Mouse (Mus musculus) thymus, adult 18-20 months (tissue): ENCODE results near the gene Sppl2b.
"Not testable (repeated sequence)": the region's sequence is repeated elsewhere in the genome, so short reads cannot be mapped to it uniquely, and the experiment has no call there.

Source experiments
- DNase-seq, 2 experiments: peaks; one replicate each; pipeline ENCODE4 v3.0.0; 2022; ENCODE audit warnings: mixed read lengths in 2 of 2

Gene Sppl2b

GRCm38 (mm10) chr10:80824827-80825226 is 30.2 kb upstream of the Sppl2b start:
- no peak for DNase-seq

- peak; percentile 99 to 100 for DNase-seq
Measured at GRCm38 (mm10) chr10:80826151-80827062, 28.7 kb upstream of the Sppl2b start, which contains the start of gene Oaz1. Oaz1 (plus strand) TSS chr10:80826656.

- DNase-seq = no peak
Measured at GRCm38 (mm10) chr10:80827063-80827869, 27.8 kb upstream of the Sppl2b start.

- DNase-seq = no peak
Measured at GRCm38 (mm10) chr10:80827870-80828420, 27.1 kb upstream of the Sppl2b start.

GRCm38 (mm10) chr10:80828587-80828986 is 26.5 kb upstream of the Sppl2b start:
- not testable (repeated sequence) for DNase-seq

- DNase-seq = no peak
Measured at GRCm38 (mm10) chr10:80829359-80830278, 25.5 kb upstream of the Sppl2b start.

- DNase-seq = peak; percentile 40 to 61
Measured at GRCm38 (mm10) chr10:80831136-80831535, 23.9 kb upstream of the Sppl2b start.

- no peak for DNase-seq
Measured at GRCm38 (mm10) chr10:80832818-80833217, 22.3 kb upstream of the Sppl2b start.

GRCm38 (mm10) chr10:80835617-80836016 is 19.5 kb upstream of the Sppl2b start:
- DNase-seq = no peak

GRCm38 (mm10) chr10:80836949-80837379 is 18.1 kb upstream of the Sppl2b start:
- DNase-seq = no peak

GRCm38 (mm10) chr10:80837827-80838226 is 17.2 kb upstream of the Sppl2b start:
- DNase-seq = no peak

GRCm38 (mm10) chr10:80838346-80838912 is 16.6 kb upstream of the Sppl2b start:
- no peak for DNase-seq

GRCm38 (mm10) chr10:80839848-80840247 is 15.2 kb upstream of the Sppl2b start:
- DNase-seq = no peak

- DNase-seq = no peak
Measured at GRCm38 (mm10) chr10:80841685-80842084, 13.4 kb upstream of the Sppl2b start.

GRCm38 (mm10) chr10:80842334-80842733 is 12.7 kb upstream of the Sppl2b start:
- no peak for DNase-seq

GRCm38 (mm10) chr10:80843087-80843930 is 11.8 kb upstream of the Sppl2b start:
- no peak for DNase-seq

- no peak for DNase-seq
Measured at GRCm38 (mm10) chr10:80843931-80844547, 11.0 kb upstream of the Sppl2b start, which contains the start of gene Lingo3. Lingo3 (minus strand) TSS chr10:80844039.

- no peak for DNase-seq
Measured at GRCm38 (mm10) chr10:80845055-80845693, 9.9 kb upstream of the Sppl2b start.

- no peak for DNase-seq
Measured at GRCm38 (mm10) chr10:80845732-80846131, 9.3 kb upstream of the Sppl2b start.

- peak; percentile 40 to 63 for DNase-seq
Measured at GRCm38 (mm10) chr10:80848571-80848970, 6.5 kb upstream of the Sppl2b start.
